ENCODE assay signal across 7 mouse cellular contexts in genomic region chr10:114802161-114802651, GRCm38 (mm10). TPM values are rescaled to one million over a fixed set of nuclear protein-coding genes. Genes with fewer than 3 reads are reported as not detected.
DNase-seq lines count a peak whose midpoint lies in the region; ATAC-seq and TF ChIP-seq lines count a peak whose summit lies in the region.

TSS of gene Trhde (minus strand) at chr10:114802307.

- H3K4me3 ChIP-seq in heart, embryonic 14.5 days (ENCODE audit: control insufficient read depth in 1 of 2, insufficient read depth in 1 of 2, low read depth in 1 of 2, low read length in 2 of 2): peak within 1 kb of the TSS; percentile 46 to 55
- H3K4me3 ChIP-seq in myocyte: peak within 1 kb of the TSS; percentile 29

- peak within 1 kb of the TSS; percentile 2 for H3ac ChIP-seq in myocyte (ENCODE audit: control insufficient read depth, insufficient read length)

- DNase-seq in NIH3T3 (ENCODE audit: low read depth): peak; percentile 20
- peak; percentile 75 for DNase-seq in cerebellum, adult 9-11 months
- peak; percentile 26 to 46 for DNase-seq in left cerebral cortex, adult 9 months (ENCODE audit: low spot score in 2 of 2)
- DNase-seq in T-cell, adult 2 months (ENCODE audit: low spot score): no peak

- no peaks in the 10 kb centered on the region for H3K79me2 ChIP-seq in myocyte (ENCODE audit: control insufficient read depth, insufficient read depth)

- H3K36me3 ChIP-seq in heart, embryonic 14.5 days (ENCODE audit: control insufficient read depth, insufficient read depth, low read length): no peaks in the 10 kb centered on the region
- H3K36me3 ChIP-seq in myocyte (ENCODE audit: control insufficient read depth, insufficient read depth): no peaks in the 10 kb centered on the region

- no peak within 1 kb of the TSS for H3K27ac ChIP-seq in heart, embryonic 14.5 days (replicated peaks in 1 of 2; ENCODE audit: control insufficient read depth in 1 of 2, insufficient read depth in 1 of 2, low read depth in 2 of 2, low read length in 2 of 2)

- no peak for TF ChIP-seq POLR2A in myocyte (IDR thresholded peaks at IDR 0.05; ENCODE audit: insufficient read length, low read depth)

- WGBS in heart, embryonic 14.5 days: 1% methylated on average over 30 of the region's 30 CpGs

- H3K9ac ChIP-seq in heart, embryonic 14.5 days (ENCODE audit: low read length): peak within 1 kb of the TSS; percentile 25; the same call in 1 of the 2 replicates

- H3K4me2 ChIP-seq in heart, embryonic 14.5 days (ENCODE audit: low read length): peak within 1 kb of the TSS; percentile 93
- H3K4me2 ChIP-seq in myocyte (ENCODE audit: low read depth): peak within 1 kb of the TSS; percentile 81

- H3K4me1 ChIP-seq in heart, embryonic 14.5 days (ENCODE audit: control insufficient read depth in 2 of 2, insufficient read depth in 2 of 2, low read length in 2 of 2): peaks cover 0 to 7% of the 10 kb centered on the region in 2 experiments; a peak in 1 of 4 replicates

- ATAC-seq in heart, embryonic 14.5 days (ENCODE audit: insufficient number of reproducible peaks, insufficient read depth, low FRiP score, low read depth): no peak
- no peak for ATAC-seq in erythroblast, adult 5-6 weeks (replicated peaks; ENCODE audit: low FRiP score, poor library complexity, severe bottlenecking)

- H3K9me3 ChIP-seq in heart, embryonic 14.5 days (ENCODE audit: control insufficient read depth, low read length): no peaks in the 10 kb centered on the region

- peaks cover 61% of the 10 kb centered on the region for H3K27me3 ChIP-seq in heart, embryonic 14.5 days (ENCODE audit: control insufficient read depth, insufficient read depth, low read length)
- peaks cover 4% of the 10 kb centered on the region for H3K27me3 ChIP-seq in myocyte (ENCODE audit: control insufficient read depth, insufficient read depth, insufficient read length)

TF ChIP-seq in myocyte, 11 proteins besides CTCF, POLR2A, EP300 and RAD21:
- TF ChIP-seq MYOG (IDR thresholded peaks at IDR 0.05; ENCODE audit: control insufficient read depth in 1 of 3, insufficient read depth in 1 of 3, insufficient read length in 2 of 3, low read depth in 2 of 3) (peak in 1 of 3 experiments; percentile 16), MAX (IDR thresholded peaks at IDR 0.05; ENCODE audit: low read depth) (no peak)
TF ChIP-seq in myocyte: peak in this region for 1.

RNA-seq across cellular contexts. Expression of gene Trhde, which starts in this region (rescaled TPM):
- polyA plus RNA-seq in heart, embryonic 14.5 days (2014; fragmentation: Nextera tagmentation; extraction: Ambion mirVana): 0.04 TPM in 1 of 2 replicates, not detected in the other
- polyA plus RNA-seq in myocyte (2012; fragmentation: generic; extraction: Trizol): 0.22 TPM
- total RNA-seq in erythroblast, adult 5-6 weeks (2015; ENCODE audit: low replicate concordance): not detected in 2 replicates
- not detected in 2 replicates for total RNA-seq in erythroblast, adult 5-6 weeks (2017; ENCODE audit: low replicate concordance)
